Mouse (Mus musculus): ENCODE data around the gene Obox6.

Obox6 gene

GRCm38 (mm10) chr7:15839578-15839977 lies at the start of gene Obox6:
Gene Obox6, minus strand, starts transcription at chr7:15839678.
- DNase-seq = no peak

DNA sequence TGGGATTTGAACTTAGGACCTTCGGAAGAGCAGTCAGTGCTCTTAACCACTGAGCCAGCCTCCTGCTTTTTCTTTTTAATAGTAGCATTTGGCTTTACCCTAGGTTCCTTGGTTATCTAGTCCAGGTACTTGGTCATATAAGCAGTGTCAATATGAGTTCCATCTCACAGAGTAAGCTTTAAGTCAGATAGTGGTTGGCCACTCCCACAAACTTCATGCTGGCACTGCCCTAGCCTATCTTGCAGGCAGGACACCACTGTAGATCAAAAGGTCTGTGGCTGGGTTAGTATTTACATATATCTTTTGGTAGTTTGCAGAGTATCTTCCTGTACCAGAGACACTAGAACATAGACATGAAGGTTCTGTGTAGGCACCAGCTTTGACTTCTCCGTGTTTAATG lies 44.6 kb upstream of the Obox6 start:
- no peak for DNase-seq

- no peak for DNase-seq
Observed at GRCm38 (mm10) chr7:15882317-15882716, 42.8 kb upstream of the Obox6 start, which contains the start of gene Crxos. Gene Crxos, plus strand, starts transcription at chr7:15882617.

DNA sequence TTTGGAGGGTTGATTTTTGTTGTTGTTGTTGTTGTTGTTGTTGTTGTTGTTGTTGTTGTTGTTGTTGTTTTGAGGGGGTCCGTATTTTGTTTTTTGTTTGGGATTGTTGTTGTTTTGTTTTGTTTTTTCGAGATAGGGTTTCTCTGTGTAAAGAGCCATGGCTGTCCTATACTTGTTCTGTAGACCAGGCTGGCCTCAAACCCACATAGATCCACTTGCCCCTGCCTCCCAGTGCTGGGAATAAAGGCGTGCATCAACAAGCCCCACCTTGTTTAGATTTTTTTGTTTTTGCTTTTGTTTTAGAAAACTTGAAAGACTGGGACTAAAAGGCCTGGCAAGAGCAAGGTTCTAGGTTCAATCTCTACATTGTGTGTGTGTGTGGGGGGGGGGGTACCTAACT lies 42.4 kb upstream of the Obox6 start:
- no peak for DNase-seq

DNA sequence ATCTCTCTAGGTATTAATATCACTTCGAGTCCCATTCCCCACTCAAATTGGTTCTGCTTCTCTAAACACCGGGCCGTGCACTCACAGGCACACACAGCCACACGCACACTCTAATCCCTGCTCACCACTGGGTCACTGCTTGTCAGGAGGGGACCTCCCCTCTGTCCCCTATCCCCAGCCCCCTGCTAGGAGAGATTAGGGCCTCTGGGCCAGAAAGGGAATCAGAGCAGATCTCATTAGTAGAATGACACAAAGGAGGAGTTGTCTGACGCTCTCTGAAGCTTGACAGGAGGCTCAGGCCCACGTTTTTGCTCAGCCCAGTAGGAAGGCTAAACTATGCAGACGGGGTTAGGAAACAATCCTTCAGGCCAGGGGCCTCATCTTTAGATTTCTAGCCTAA lies 41.9 kb upstream of the Obox6 start:
- DNase-seq = no peak

DNA sequence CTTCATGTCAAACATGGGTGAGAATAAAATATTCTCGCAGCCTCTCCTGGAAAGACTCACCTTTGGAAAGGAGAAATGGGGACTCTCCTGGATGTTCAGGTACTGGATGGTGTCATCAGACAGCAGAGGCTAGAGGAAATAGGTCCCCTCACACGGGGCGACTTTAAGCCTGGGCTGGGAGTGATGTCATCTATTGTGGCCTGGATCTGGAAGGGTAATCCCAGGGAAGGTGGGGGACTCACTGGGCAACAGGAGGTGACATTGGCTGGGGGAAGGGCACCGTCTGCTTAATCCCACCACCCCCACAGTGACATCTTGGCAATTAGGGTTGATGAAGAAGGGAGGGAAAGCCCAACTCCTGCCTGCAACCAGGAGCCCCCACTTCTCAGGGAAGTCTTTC lies 40.3 kb upstream of the Obox6 start, which contains the start of gene Crx:
TSS of gene Crx (minus strand) at position 213 of the 400 bp plus-strand sequence.
- no peak for DNase-seq

DNA sequence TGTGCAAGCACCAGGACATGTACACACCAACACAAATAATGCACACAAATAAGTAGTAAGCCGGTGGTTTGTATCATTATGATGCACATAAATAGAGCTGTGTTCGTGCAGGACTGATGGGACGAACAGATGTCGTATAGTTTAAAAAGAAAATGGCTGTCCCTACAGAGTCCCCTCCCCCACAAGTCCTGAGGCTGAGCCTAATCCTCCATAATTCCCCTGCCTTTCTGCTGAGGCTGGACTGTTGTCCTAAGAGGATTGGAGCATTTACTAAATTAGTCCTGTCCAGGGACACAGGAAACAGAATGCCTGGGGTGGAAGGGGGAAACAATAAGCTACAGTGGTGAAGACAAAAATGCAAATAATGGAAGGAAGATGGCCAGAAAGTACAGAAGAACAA lies 24.6 kb upstream of the Obox6 start:
- no peak for DNase-seq

- DNase-seq = no peak
Observed at GRCm38 (mm10) chr7:15859657-15860056, 20.2 kb upstream of the Obox6 start.
